Mouse (Mus musculus) brain, embryonic 14.5 days (tissue): ENCODE data around the gene 2510002D24Rik. TPM values are rescaled to one million over a fixed set of nuclear protein-coding genes. Genes with fewer than 3 reads are reported as not detected.
"Not testable (repeated sequence)": the region's sequence is repeated elsewhere in the genome, so short reads cannot be mapped to it uniquely, and the experiment has no call there.

ENCODE experiments used
- DNase-seq: peaks from one replicate; pipeline ENCODE4 v3.0.0-alpha.2; 2011; ENCODE audit warnings: low read depth
- CTCF ChIP-seq: fragments of 200-500 bp; IDR thresholded peaks from 2 replicates; pipeline ENCODE4 v1.5.1; 2012; ENCODE audit warnings: inconsistent platforms, mild to moderate bottlenecking, moderate library complexity, borderline replicate concordance; ENCODE audit not compliant: insufficient read depth, insufficient read length; ENCODE audit errors: extremely low read depth
- POLR2A ChIP-seq: fragments of 200-500 bp; IDR thresholded peaks from 2 replicates; pipeline ENCODE4 v1.6.1; 2012; ENCODE audit warnings: mild to moderate bottlenecking, inconsistent platforms, borderline replicate concordance; ENCODE audit not compliant: poor library complexity, insufficient read depth, insufficient read length, severe bottlenecking; ENCODE audit errors: extremely low read depth
- polyA plus RNA-seq: library from polyadenylated mRNA; depleted of rRNA; stranded (reverse); fragments of >200 nt; gene quantifications from 2 replicates; pipeline ENCODE4 v1.2.3, GENCODE M21; 2012; rRNA removed

Gene 2510002D24Rik
- polyA plus RNA-seq, 1 experiment = 35.8 TPM

GRCm38 (mm10) chr16:18858551-18858950 lies 22.2 kb downstream of the 2510002D24Rik start:
- DNase-seq = peak; percentile 72
- TF ChIP-seq POLR2A (no peak), CTCF (peak; percentile 37; the same call in 1 of the 2 replicates)

- DNase-seq = no peak
- TF ChIP-seq POLR2A (no peak), CTCF (no peak)
Observed at GRCm38 (mm10) chr16:18860186-18860585, 23.8 kb downstream of the 2510002D24Rik start.

DNA sequence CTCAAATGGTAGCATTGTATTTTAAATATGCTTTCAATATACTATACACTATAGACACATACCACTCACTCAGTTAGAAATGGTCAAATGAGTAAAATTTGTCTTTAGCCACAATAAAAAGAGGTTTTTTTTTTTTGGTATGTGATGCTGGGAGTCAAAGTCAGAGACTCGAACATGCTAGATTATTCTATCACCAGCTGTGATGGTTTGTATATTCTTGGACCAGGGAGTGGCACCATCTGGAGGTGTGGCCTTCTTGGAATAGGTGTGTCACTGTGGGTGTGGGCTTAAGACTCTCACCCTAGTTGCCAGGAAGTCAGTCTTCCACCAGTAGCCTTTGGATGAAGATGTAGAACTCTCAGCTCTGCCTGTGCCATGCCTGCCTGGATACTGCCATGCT lies 34.1 kb downstream of the 2510002D24Rik start:
- not testable (repeated sequence) for DNase-seq

- DNase-seq = no peak
- TF ChIP-seq POLR2A = no peak
- TF ChIP-seq CTCF = no peak
Observed at GRCm38 (mm10) chr16:18876091-18876441, 39.7 kb downstream of the 2510002D24Rik start.

DNA sequence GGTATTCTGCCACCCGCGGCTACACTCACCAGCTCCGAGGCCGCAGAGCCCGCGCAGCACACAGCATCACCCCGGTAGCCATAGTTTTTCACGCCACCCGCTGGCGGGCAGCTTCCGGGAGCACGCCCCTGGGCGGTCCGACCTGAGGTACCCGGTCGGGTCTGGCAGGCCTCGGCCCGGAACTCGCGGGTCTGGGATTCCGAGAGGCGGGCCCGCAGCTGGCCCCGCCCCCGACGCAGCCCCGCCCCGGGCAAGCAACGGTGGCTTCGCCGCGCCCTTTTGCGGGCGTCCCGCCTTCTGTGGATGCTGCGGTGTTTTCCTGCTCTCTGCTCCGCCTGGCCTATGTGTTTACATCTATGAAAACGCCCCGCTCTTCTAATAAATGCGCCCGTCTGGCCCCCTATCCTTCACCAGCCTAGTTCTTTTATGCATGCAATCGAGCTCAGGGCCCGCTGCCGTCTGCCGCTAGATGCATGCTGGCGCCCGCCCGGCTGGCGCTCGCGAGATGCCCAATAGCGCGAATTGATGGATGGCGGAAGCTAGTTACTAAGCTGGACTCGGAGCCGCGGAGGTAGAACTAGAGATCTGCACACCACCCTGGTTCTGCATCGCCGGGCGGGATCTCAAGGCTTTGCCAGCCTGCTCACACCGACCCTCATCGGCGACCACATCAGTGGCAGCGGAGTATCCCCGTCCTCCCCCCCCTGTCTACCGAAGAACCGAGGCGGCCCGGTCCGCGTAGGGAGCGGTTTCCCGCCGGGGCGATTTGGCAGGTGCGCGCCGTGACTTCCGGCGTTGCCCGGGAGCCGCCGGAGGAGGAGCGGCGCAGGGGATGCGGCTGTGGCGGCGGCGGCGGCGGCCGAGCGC lies 40.3 kb downstream of the 2510002D24Rik start, which contains the start of the genes Mrpl40 and Hira:
Gene Mrpl40, minus strand, starts transcription at position 421 of the 867 bp plus-strand sequence.
Gene Hira, plus strand, starts transcription at position 596 of the 867 bp plus-strand sequence.
- TF ChIP-seq POLR2A = peak; percentile 73
- TF ChIP-seq CTCF = no peak
- DNase-seq = peak; percentile 95

- peak; percentile 85 for DNase-seq
- peak; percentile 37; the same call in 1 of the 2 replicates for TF ChIP-seq CTCF
- TF ChIP-seq POLR2A = no peak
Observed at GRCm38 (mm10) chr16:18877386-18878090, 41.2 kb downstream of the 2510002D24Rik start.

DNA sequence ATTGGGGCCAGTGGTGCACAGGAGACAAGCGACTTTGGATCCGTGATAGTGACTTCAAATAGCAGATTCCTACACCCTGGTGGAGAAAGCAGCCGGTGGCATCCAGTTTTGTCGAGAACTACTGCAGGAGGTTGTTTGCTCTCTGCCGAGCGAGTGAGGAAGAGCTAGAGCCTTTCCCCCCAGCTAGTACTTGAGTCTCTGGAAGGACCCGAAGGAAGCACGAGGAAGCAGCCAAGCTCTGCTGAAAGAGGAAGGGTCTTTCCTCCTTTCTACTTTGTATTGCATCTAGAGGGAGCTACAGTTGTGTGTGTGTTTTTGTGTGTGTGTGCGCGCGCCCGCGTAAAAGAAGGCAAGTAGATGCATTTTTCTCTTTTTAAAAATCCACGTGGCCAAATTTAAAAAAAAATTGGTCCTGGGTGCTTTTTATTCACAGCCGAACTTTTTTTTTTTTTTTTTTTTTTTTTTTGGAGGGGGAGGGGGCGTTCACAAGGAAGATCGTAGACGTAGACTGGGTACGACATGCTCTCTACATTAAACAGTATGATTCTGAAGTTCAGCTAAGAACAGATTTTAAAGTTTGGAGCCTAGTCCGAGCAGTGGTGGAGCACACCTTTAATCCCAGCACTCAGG lies 41.8 kb downstream of the 2510002D24Rik start:
- no peak for DNase-seq
- no peak for TF ChIP-seq POLR2A

GRCm38 (mm10) chr16:18884044-18884443 lies 47.7 kb downstream of the 2510002D24Rik start:
- TF ChIP-seq CTCF (no peak), POLR2A (no peak)
- no peak for DNase-seq

Other genes with a start within 250 kb of the 2510002D24Rik start
- 1.3 and 1.9 TPM in 2 replicates for gene Tbx1, start 245.9 kb upstream of the 2510002D24Rik start, polyA plus RNA-seq
- gene Gp1bb, start 214.2 kb upstream of the 2510002D24Rik start, polyA plus RNA-seq = 19.9 and 22.5 TPM in 2 replicates
- gene Gm49601, start 210.2 kb upstream of the 2510002D24Rik start, polyA plus RNA-seq = 89.4 and 112 TPM in 2 replicates
- gene Sept5, start 206.6 kb upstream of the 2510002D24Rik start, polyA plus RNA-seq = 266 and 348 TPM in 2 replicates
- gene Cldn5, start 59.7 kb upstream of the 2510002D24Rik start, polyA plus RNA-seq = 115 and 122 TPM in 2 replicates
- 64.1 and 68.2 TPM in 2 replicates for gene Ufd1, start 24.8 kb upstream of the 2510002D24Rik start, polyA plus RNA-seq
- gene Cdc45, start 24.6 kb upstream of the 2510002D24Rik start, polyA plus RNA-seq = 17.7 and 34.0 TPM in 2 replicates
- 1.4 TPM in 1 of 2 replicates, not detected in the other for gene Gm28539, start within 50 bp of the 2510002D24Rik start, polyA plus RNA-seq
- 17.1 and 21.4 TPM in 2 replicates for gene Mrpl40, start 40.3 kb downstream of the 2510002D24Rik start, polyA plus RNA-seq
- 119 and 120 TPM in 2 replicates for gene Hira, start 40.5 kb downstream of the 2510002D24Rik start, polyA plus RNA-seq